Mouse (Mus musculus) heart, embryonic 14.5 days (tissue): Measurements from ENCODE around the gene Mybph. TPM values are rescaled to one million over a fixed set of nuclear protein-coding genes. Genes with fewer than 3 reads are reported as not detected.
A peak's percentile ranks its signal among the peaks of the same experiment; 100 is the strongest.
"Not testable (repeated sequence)": the region's sequence is repeated elsewhere in the genome, so short reads cannot be mapped to it uniquely, and the experiment has no call there.

ENCODE experiments used
- ATAC-seq: fragments of 200-750 bp; cut with Nextera tagmentation; 2 replicates; pipeline ENCODE4 v1.8.0; 2017; ENCODE audit warnings: low read depth, moderate TSS enrichment; ENCODE audit not compliant: insufficient number of reproducible peaks, insufficient read depth, low FRiP score
- H3K27ac ChIP-seq, 2 experiments: fragments of 200-500 bp in 1 of 2; fragments of 300-500 bp in 1 of 2; sonication (generic) in 1 of 2; replicated peaks in 1 of 2; 2 replicates each; pipeline ENCODE4 v1.5.1; 2012 to 2014; ENCODE audit warnings: low read depth in 2 of 2, low read length in 2 of 2, control low read depth in 1 of 2, mild to moderate bottlenecking in 1 of 2, mixed read lengths in 1 of 2; ENCODE audit not compliant: control insufficient read depth in 1 of 2, insufficient read depth in 1 of 2
- H3K27me3 ChIP-seq: fragments of 300-500 bp; sonication (generic); 2 replicates; pipeline ENCODE4 v1.6.1; 2014; ENCODE audit warnings: mild to moderate bottlenecking, low read length, control low read depth; ENCODE audit not compliant: control insufficient read depth, insufficient read depth
- H3K36me3 ChIP-seq: fragments of 300-500 bp; sonication (generic); 2 replicates; pipeline ENCODE4 v1.6.1; 2014; ENCODE audit warnings: mild to moderate bottlenecking, control low read depth, low read length, mixed read lengths; ENCODE audit not compliant: control insufficient read depth, insufficient read depth
- H3K4me1 ChIP-seq, 2 experiments: fragments of 200-500 bp in 1 of 2; fragments of 300-500 bp in 1 of 2; sonication (generic) in 1 of 2; 2 replicates each; pipeline ENCODE4 v1.6.1; 2012 to 2014; ENCODE audit warnings: low read length in 2 of 2, control low read depth in 1 of 2, mixed read lengths in 1 of 2; ENCODE audit not compliant: control insufficient read depth in 2 of 2, insufficient read depth in 2 of 2
- H3K4me2 ChIP-seq: fragments of 300-500 bp; sonication (generic); 2 replicates; pipeline ENCODE4 v1.6.1; 2014; ENCODE audit warnings: mild to moderate bottlenecking, low read length
- H3K4me3 ChIP-seq, 2 experiments: fragments of 200-500 bp in 1 of 2; fragments of 300-500 bp in 1 of 2; sonication (generic) in 1 of 2; 2 replicates each; pipeline ENCODE4 v1.5.1; 2012 to 2014; ENCODE audit warnings: low read length in 2 of 2, mild to moderate bottlenecking in 2 of 2, control low read depth in 1 of 2, low read depth in 1 of 2, moderate library complexity in 1 of 2; ENCODE audit not compliant: control insufficient read depth in 1 of 2, insufficient read depth in 1 of 2
- H3K9ac ChIP-seq: fragments of 300-500 bp; sonication (generic); 2 replicates; pipeline ENCODE4 v1.6.1; 2014; ENCODE audit warnings: mild to moderate bottlenecking, low read length
- H3K9me3 ChIP-seq: fragments of 300-500 bp; sonication (generic); 2 replicates; pipeline ENCODE4 v1.6.1; 2016; ENCODE audit warnings: low read length, control low read depth; ENCODE audit not compliant: control insufficient read depth
- WGBS: fragments of 180-500 bp; shearing (Covaris S2); extraction: QIAGEN DNeasy Blood & Tissue Kit; methylation state at CpG from one replicate; pipeline ENCODE4 v1.1.7; 2014; 5-methylcytosine and 5-hydroxymethylcytosine counted together
- polyA plus RNA-seq: library from polyadenylated mRNA; unstranded; fragments of >200 nt; fragmentation: Nextera tagmentation; extraction: Ambion mirVana; gene quantifications from 2 replicates; pipeline ENCODE4 v1.2.1, GENCODE M21; 2014

Mybph gene
- polyA plus RNA-seq, 1 experiment from 2014 or later, result 0.27 TPM

GRCm38 (mm10) chr1:134243505-134243904 is 50.3 kb downstream of the Mybph start:
- no peak for ATAC-seq
- Histone ChIP-seq H3K4me2 (no peak overlapping the region), H3K4me1 (peaks cover 15 to 21% of the 10 kb centered on the region in 2 experiments)

DNA sequence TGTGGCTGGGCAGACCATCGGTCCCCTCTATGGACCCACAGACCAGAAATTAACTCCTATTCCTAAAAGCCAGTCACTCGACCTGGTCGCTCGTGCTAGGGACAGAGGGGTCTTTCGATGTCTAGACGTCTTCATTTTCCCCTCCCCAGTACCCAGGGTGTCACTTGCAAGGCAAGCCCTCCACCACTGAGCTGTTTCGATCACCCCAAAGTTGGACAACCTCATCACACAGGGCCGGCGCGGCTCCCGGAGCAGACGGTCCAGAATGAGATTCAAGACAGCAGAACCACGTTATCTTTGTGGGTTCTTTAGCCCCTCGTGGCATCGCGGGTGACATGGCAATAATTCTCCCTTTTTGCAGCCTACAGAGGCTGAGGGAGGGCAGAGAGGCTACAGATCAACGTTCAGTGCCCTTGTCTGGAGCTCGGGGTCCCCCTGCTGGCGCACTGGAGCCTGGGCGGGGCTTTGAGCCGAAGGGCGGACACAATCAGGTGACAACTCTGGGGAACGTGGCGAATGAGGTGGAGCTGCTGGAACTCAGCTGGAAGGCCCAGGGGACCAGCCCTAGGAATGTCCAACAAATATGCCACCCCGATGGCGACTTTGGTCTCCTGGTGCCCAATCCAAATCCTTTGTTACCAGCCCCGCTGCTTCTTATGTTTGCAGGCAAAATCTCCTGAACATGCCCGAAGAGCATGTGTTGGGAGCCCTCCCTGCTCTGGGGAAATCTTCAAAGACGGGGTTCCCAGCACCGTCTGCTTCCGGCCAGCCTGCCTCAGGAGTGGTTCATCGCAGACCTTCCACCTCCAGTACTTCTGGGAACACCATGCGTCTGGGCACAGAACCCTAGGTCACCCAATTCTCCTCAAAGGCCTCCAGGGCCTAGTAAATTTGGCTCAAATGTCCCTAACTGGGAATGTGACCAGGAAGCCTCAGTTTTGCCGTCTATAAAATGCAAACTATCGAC is 51.0 kb downstream of the Mybph start:
- Histone ChIP-seq H3K36me3 (no peaks in the 10 kb centered on the region), H3K4me2 (peak overlapping the region; percentile 43), H3K4me3 (no peak overlapping the region), H3K27ac (no peak overlapping the region), H3K9me3 (no peaks in the 10 kb centered on the region), H3K4me1 (peaks cover 15 to 21% of the 10 kb centered on the region in 2 experiments), H3K27me3 (no peaks in the 10 kb centered on the region), H3K9ac (peak overlapping the region; percentile 57; the same call in 1 of the 2 replicates)
- 20% methylated on average over 35 of the region's 35 CpGs for WGBS
- ATAC-seq, result peak; percentile 55

More at GRCm38 (mm10) chr1:134243505-134243904, 50.3 kb downstream of the Mybph start:
- 76% methylated on average over 6 of the region's 6 CpGs for WGBS
- Histone ChIP-seq H3K9me3 (no peaks in the 10 kb centered on the region), H3K27me3 (no peaks in the 10 kb centered on the region), H3K36me3 (no peaks in the 10 kb centered on the region), H3K27ac (no peak overlapping the region), H3K9ac (no peak overlapping the region), H3K4me3 (no peak overlapping the region)

DNA sequence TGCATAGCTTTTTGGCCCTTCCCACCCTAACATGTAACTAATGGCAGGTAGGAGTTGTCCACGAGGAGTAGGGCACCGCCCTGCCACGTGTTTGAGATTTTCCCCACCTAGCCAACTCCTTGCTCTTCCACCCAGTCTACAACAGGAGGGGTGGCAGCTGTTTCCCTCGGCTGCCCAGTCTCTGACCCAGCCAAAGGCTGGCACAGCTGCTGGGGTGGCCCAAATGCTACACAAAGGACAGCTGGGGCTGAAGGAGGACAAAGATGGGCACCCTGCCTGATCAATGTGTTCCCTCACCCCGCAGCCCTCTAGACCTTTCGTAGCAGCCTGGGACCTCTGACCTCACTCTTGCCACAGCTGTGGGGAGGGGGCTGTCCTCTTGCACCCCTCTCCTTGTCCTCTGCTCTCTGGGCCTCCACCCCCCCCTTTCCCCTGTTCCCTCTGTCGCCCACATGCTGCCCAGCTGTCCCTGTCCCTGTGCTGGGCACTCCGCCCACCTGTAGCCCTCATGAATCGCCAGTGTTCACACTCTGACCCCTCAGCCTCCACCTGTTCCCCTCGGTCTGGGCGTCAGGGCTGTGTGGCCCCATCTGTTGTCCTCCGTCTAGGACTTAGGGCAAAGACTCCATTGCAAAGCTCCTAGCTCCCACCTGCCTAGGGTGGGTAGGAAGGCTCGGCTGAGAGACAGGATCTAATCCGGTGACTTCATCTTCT is 51.9 kb downstream of the Mybph start:
- ATAC-seq, result no peak
- Histone ChIP-seq H3K27ac (no peak overlapping the region), H3K36me3 (no peaks in the 10 kb centered on the region), H3K9me3 (no peaks in the 10 kb centered on the region), H3K4me1 (peaks cover 15 to 21% of the 10 kb centered on the region in 2 experiments), H3K4me2 (no peak overlapping the region), H3K27me3 (no peaks in the 10 kb centered on the region), H3K4me3 (no peak overlapping the region), H3K9ac (no peak overlapping the region)
- WGBS, result 85% methylated on average over 14 of the region's 14 CpGs

- Histone ChIP-seq H3K4me2 (no peak overlapping the region), H3K27me3 (no peaks in the 10 kb centered on the region), H3K9me3 (no peaks in the 10 kb centered on the region), H3K4me1 (peaks cover 14 to 21% of the 10 kb centered on the region in 2 experiments), H3K4me3 (no peak overlapping the region), H3K9ac (no peak overlapping the region), H3K27ac (peak overlapping the region in 1 of 2 experiments; percentile 19; a peak in 1 of 4 replicates), H3K36me3 (no peaks in the 10 kb centered on the region)
- no peak for ATAC-seq
- WGBS, result 36% methylated on average over 4 of the region's 4 CpGs
Measured at GRCm38 (mm10) chr1:134246590-134246989, 53.3 kb downstream of the Mybph start.

DNA sequence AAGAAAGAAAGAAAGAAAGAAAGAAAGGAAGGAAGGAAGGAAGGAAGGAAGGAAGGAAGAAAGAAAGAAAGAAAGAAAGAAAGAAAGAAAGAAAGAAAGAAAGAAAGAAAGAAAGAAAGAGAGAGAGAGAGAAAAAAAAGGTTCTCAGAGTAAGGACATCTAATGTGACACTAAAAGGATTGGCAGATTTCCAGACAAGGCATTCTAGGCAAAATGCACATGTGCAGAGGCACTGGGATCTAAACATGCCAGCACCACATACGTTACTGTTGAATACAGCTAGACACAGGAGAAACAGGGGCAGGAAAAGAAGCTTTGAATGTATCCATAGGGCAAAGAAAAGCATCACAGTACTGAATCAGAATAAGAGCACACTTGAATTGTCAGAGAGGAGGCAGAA is 56.4 kb downstream of the Mybph start:
- not testable (repeated sequence) for H3K27ac ChIP-seq, H3K36me3 ChIP-seq, H3K4me3 ChIP-seq, H3K4me2 ChIP-seq, H3K9ac ChIP-seq, H3K4me1 ChIP-seq, H3K27me3 ChIP-seq, H3K9me3 ChIP-seq, ATAC-seq
- WGBS, result 33% methylated on average over 1 of the region's 1 CpGs

Other genes starting within 250 kb of the Mybph start
- gene Fmod, start 156.2 kb upstream of the Mybph start, polyA plus RNA-seq, result 15.9 and 18.0 TPM in 2 replicates
- gene Btg2, start 114.3 kb upstream of the Mybph start, polyA plus RNA-seq, result 34.7 and 36.9 TPM in 2 replicates
- 0.46 and 0.96 TPM in 2 replicates for gene Chit1, start 82.2 kb upstream of the Mybph start, polyA plus RNA-seq
- 0.66 and 1.5 TPM in 2 replicates for gene Chil1, start 11.3 kb upstream of the Mybph start, polyA plus RNA-seq
- gene Adora1, start 42.0 kb downstream of the Mybph start, polyA plus RNA-seq, result 11.3 and 11.7 TPM in 2 replicates
- 0.62 and 0.70 TPM in 2 replicates for gene Myog, start 96.5 kb downstream of the Mybph start, polyA plus RNA-seq
- gene Ppfia4, start 139.5 kb downstream of the Mybph start, polyA plus RNA-seq, result 10.5 and 11.9 TPM in 2 replicates
- 62.5 and 69.3 TPM in 2 replicates for gene Tmem183a, start 168.5 kb downstream of the Mybph start, polyA plus RNA-seq
- not detected in 2 replicates for gene 4933406M09Rik, start 192.5 kb downstream of the Mybph start, polyA plus RNA-seq
- gene Cyb5r1, start 212.1 kb downstream of the Mybph start, polyA plus RNA-seq, result 40.2 and 40.6 TPM in 2 replicates
- 140 and 146 TPM in 2 replicates for gene Adipor1, start 221.9 kb downstream of the Mybph start, polyA plus RNA-seq